Comparison of ENCODE assay signal across 9 mouse cellular contexts in the genomic region with DNA sequence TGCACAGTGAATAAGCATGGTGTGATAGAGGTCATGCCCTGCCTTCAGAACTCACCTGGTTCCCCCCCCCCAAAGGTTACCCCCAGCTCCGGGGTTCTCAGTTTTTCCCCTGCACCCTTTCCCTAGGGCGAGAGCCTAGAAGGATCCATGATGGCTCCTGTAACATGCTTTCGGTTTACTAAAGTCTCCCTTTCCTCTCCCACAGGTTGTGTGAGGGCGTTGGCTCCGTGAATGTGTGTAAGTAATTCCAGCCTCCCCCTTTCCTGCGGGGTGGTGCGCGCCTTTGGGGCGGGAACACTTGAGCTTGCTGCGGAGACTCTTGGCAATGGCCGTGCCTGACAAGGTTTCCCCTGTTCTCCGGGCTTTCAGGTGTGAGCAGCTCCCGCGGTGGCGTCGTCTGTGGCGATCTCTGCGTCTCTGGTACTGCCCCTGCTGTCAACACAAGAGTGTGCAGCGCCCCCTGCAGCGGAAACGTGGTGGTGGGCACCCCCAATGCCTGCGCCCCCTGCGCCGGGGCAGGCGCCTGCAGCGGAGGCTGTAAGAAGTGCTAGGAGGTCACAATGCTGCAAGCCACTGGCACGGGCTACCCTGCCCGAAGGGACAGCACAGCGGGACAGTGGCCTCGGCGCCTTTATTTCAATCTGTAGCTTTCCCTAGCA. TPM values are rescaled to one million over a fixed set of nuclear protein-coding genes. Genes with fewer than 3 reads are reported as not detected.
A peak's percentile ranks its signal among the peaks of the same experiment; 100 is the strongest.
DNase-seq lines count a peak whose midpoint lies in the region; ATAC-seq and TF ChIP-seq lines count a peak whose summit lies in the region.
"Had no signal": no experiment of that assay in that cellular context is flagged by ENCODE, and none has a peak within 500 bp of the region (broad histone marks: within the 10 kb centered on the region; RNA-seq: fewer than 3 reads in every experiment).

No protein-coding gene starts in this region.

- peaks cover 7% of the 10 kb centered on the region; the same call in 1 of the 2 replicates for H3K4me1 ChIP-seq in forebrain, embryonic 14.5 days (ENCODE audit: control insufficient read depth, insufficient read depth, low read length)
- peaks cover 9% of the 10 kb centered on the region for H3K4me1 ChIP-seq in hindbrain, embryonic 12.5 days
- H3K4me1 ChIP-seq in lung, embryonic 15.5 days = peaks cover 4% of the 10 kb centered on the region

- H3K4me2 ChIP-seq in forebrain, embryonic 14.5 days (ENCODE audit: low read length) = peak overlapping the region; percentile 61
- peak overlapping the region; percentile 62 for H3K4me2 ChIP-seq in hindbrain, embryonic 12.5 days (replicated peaks)
- peak overlapping the region; percentile 54 for H3K4me2 ChIP-seq in lung, embryonic 15.5 days

- 9% methylated on average over 31 of the region's 31 CpGs for WGBS in forebrain, embryonic 14.5 days
- WGBS in hindbrain, embryonic 12.5 days = 10% methylated on average over 31 of the region's 31 CpGs
- 4% methylated on average over 31 of the region's 31 CpGs for WGBS in lung, embryonic 15.5 days

- DNase-seq in CD4-positive, CD25-positive, alpha-beta regulatory T cell, adult 2 months (ENCODE audit: low read depth, low spot score) = peak; percentile 72
- peak; percentile 63 for DNase-seq in brain, embryonic 14.5 days (ENCODE audit: low read depth)
- DNase-seq in forebrain, embryonic 14.5 days (ENCODE audit: low spot score) = peak; percentile 59
- DNase-seq in layer of hippocampus, postnatal 14 days (ENCODE audit: low spot score in 2 of 2) = peak; percentile 34 to 46
- DNase-seq in ovary, postnatal 14 days (ENCODE audit: low spot score) = peak; percentile 36
- DNase-seq in urinary bladder, postnatal 25 days (ENCODE audit: low spot score) = peak; percentile 29

- no peaks in the 10 kb centered on the region for H3K9me3 ChIP-seq in forebrain, embryonic 14.5 days (replicated peaks; ENCODE audit: control insufficient read depth, low read length)
- H3K9me3 ChIP-seq in hindbrain, embryonic 12.5 days (replicated peaks) = no peaks in the 10 kb centered on the region
- H3K9me3 ChIP-seq in lung, embryonic 15.5 days = no peaks in the 10 kb centered on the region

- TF ChIP-seq CTCF in brain, embryonic 14.5 days (IDR thresholded peaks at IDR 0.05; ENCODE audit: borderline replicate concordance, extremely low read depth, insufficient read depth, insufficient read length) = peak; percentile 58

- no peak overlapping the region for H3K27ac ChIP-seq in forebrain, embryonic 14.5 days (ENCODE audit: low read depth, low read length)
- no peak overlapping the region for H3K27ac ChIP-seq in hindbrain, embryonic 12.5 days
- no peak overlapping the region for H3K27ac ChIP-seq in lung, embryonic 15.5 days

- peak; percentile 46 for ATAC-seq in forebrain, embryonic 14.5 days
- peak; percentile 43; the same call in 1 of the 2 replicates for ATAC-seq in hindbrain, embryonic 12.5 days (ENCODE audit: low FRiP score)
- ATAC-seq in lung, embryonic 15.5 days (ENCODE audit: borderline replicate concordance, extremely low read depth, low FRiP score, low TSS enrichment) = no peak

- peak overlapping the region; percentile 22 for H3K9ac ChIP-seq in forebrain, embryonic 14.5 days (ENCODE audit: low read length)
- H3K9ac ChIP-seq in hindbrain, embryonic 12.5 days = peak overlapping the region; percentile 49; the same call in 1 of the 2 replicates
- H3K9ac ChIP-seq in lung, embryonic 15.5 days = no peak overlapping the region

- no peak for TF ChIP-seq POLR2A in brain, embryonic 14.5 days (IDR thresholded peaks at IDR 0.05; ENCODE audit: borderline replicate concordance, extremely low read depth, insufficient read depth, insufficient read length, poor library complexity, severe bottlenecking)

- H3K27me3 ChIP-seq in forebrain, embryonic 14.5 days (replicated peaks; ENCODE audit: control insufficient read depth, insufficient read depth, low read length) = 0 out of 2 replicates have a peak, but pooled peaks cover 2% of the 10 kb centered on the region
- 0 out of 2 replicates have a peak, but pooled peaks cover 7% of the 10 kb centered on the region for H3K27me3 ChIP-seq in hindbrain, embryonic 12.5 days
- H3K27me3 ChIP-seq in lung, embryonic 15.5 days = peaks cover 17% of the 10 kb centered on the region

- peak overlapping the region; percentile 24 for H3K4me3 ChIP-seq in forebrain, embryonic 14.5 days (ENCODE audit: low read depth, low read length)
- peak overlapping the region; percentile 19 for H3K4me3 ChIP-seq in hindbrain, embryonic 12.5 days
- H3K4me3 ChIP-seq in lung, embryonic 15.5 days = peak overlapping the region; percentile 22
- H3K4me3 ChIP-seq: myocyte had no signal

- H3K36me3 ChIP-seq in forebrain, embryonic 14.5 days (ENCODE audit: control insufficient read depth, insufficient read depth, low read length) = no peaks in the 10 kb centered on the region
- H3K36me3 ChIP-seq in hindbrain, embryonic 12.5 days = no peaks in the 10 kb centered on the region
- no peaks in the 10 kb centered on the region for H3K36me3 ChIP-seq in lung, embryonic 15.5 days

RNA-seq across cellular contexts. Expression of a gene that starts 5.9 kb away (rescaled TPM):
- polyA plus RNA-seq in brain, embryonic 14.5 days (2012; rRNA removed) = 0.08 TPM in 1 of 2 replicates, not detected in the other
- polyA plus RNA-seq in forebrain, embryonic 14.5 days (2014; fragmentation: Nextera tagmentation; extraction: Ambion mirVana) = not detected in 2 replicates
- not detected in 2 replicates for polyA plus RNA-seq in hindbrain, embryonic 12.5 days (2016; fragmentation: Nextera tagmentation; extraction: Ambion mirVana)
- total RNA-seq in layer of hippocampus, postnatal 14 days (2021) = not detected
- not detected in 2 replicates for polyA plus RNA-seq in lung, embryonic 15.5 days (2015; fragmentation: Nextera tagmentation; extraction: Ambion mirVana)
- polyA plus RNA-seq: myocyte had no signal

RNA-seq across cellular contexts. Expression of a gene that starts 12.2 kb away (rescaled TPM):
- polyA plus RNA-seq in brain, embryonic 14.5 days (2012; rRNA removed) = not detected in 2 replicates
- polyA plus RNA-seq in forebrain, embryonic 14.5 days (2014; fragmentation: Nextera tagmentation; extraction: Ambion mirVana) = not detected in 2 replicates
- not detected in 2 replicates for polyA plus RNA-seq in hindbrain, embryonic 12.5 days (2016; fragmentation: Nextera tagmentation; extraction: Ambion mirVana)
- not detected for total RNA-seq in layer of hippocampus, postnatal 14 days (2021)
- polyA plus RNA-seq in lung, embryonic 15.5 days (2015; fragmentation: Nextera tagmentation; extraction: Ambion mirVana) = 0.13 TPM in 1 of 2 replicates, not detected in the other
- polyA plus RNA-seq: myocyte had no signal

RNA-seq across cellular contexts. Expression of a gene that starts 15.6 kb away (rescaled TPM):
- not detected in 2 replicates for polyA plus RNA-seq in brain, embryonic 14.5 days (2012; rRNA removed)
- not detected in 2 replicates for polyA plus RNA-seq in forebrain, embryonic 14.5 days (2014; fragmentation: Nextera tagmentation; extraction: Ambion mirVana)
- not detected in 2 replicates for polyA plus RNA-seq in hindbrain, embryonic 12.5 days (2016; fragmentation: Nextera tagmentation; extraction: Ambion mirVana)
- total RNA-seq in layer of hippocampus, postnatal 14 days (2021) = not detected
- polyA plus RNA-seq in lung, embryonic 15.5 days (2015; fragmentation: Nextera tagmentation; extraction: Ambion mirVana) = not detected in 2 replicates
- polyA plus RNA-seq: myocyte had no signal

RNA-seq across cellular contexts. Expression of a gene that starts 31.6 kb away (rescaled TPM):
- polyA plus RNA-seq in brain, embryonic 14.5 days (2012; rRNA removed) = not detected in 2 replicates
- not detected in 2 replicates for polyA plus RNA-seq in forebrain, embryonic 14.5 days (2014; fragmentation: Nextera tagmentation; extraction: Ambion mirVana)
- not detected in 2 replicates for polyA plus RNA-seq in hindbrain, embryonic 12.5 days (2016; fragmentation: Nextera tagmentation; extraction: Ambion mirVana)
- total RNA-seq in layer of hippocampus, postnatal 14 days (2021) = not detected
- polyA plus RNA-seq in lung, embryonic 15.5 days (2015; fragmentation: Nextera tagmentation; extraction: Ambion mirVana) = not detected in 2 replicates
- polyA plus RNA-seq: myocyte had no signal

RNA-seq across cellular contexts. Expression of a gene that starts 37.9 kb away (rescaled TPM):
- polyA plus RNA-seq in brain, embryonic 14.5 days (2012; rRNA removed) = not detected in 2 replicates
- polyA plus RNA-seq in forebrain, embryonic 14.5 days (2014; fragmentation: Nextera tagmentation; extraction: Ambion mirVana) = not detected in 2 replicates
- not detected in 2 replicates for polyA plus RNA-seq in hindbrain, embryonic 12.5 days (2016; fragmentation: Nextera tagmentation; extraction: Ambion mirVana)
- not detected for total RNA-seq in layer of hippocampus, postnatal 14 days (2021)
- polyA plus RNA-seq in lung, embryonic 15.5 days (2015; fragmentation: Nextera tagmentation; extraction: Ambion mirVana) = not detected in 2 replicates
- polyA plus RNA-seq: myocyte had no signal
